Mouse (Mus musculus) kidney, adult 8-10 months (tissue): ENCODE results near the gene Tspo.

Experiments
- DNase-seq, 2 experiments: peaks; one replicate each; pipeline ENCODE4 v3.0.0; 2022

Gene Tspo

DNA sequence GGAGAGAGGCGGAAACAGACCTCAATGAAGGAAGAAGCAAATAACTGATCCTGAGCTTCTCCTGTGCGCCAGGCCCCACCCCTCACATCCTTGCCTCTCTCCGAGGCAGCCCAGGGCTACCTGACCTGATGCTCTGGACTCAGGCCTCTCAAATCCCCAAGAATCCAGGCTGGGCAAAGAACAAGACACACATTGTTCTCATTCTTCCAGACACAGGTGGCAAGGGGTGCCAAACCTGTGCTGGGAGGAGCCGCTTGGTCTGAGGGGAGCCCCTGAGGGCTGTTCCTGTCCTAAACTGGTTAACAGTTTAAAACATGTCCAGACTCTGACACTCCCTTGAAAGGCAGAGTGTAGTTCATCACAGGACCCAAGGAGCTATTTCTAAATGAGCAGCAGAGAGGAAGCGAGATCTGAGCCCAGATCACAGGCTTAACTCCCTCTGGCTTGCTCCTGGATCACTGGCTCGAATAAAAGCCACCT is 21.4 kb downstream of the Tspo start:
- no peak for DNase-seq

DNA sequence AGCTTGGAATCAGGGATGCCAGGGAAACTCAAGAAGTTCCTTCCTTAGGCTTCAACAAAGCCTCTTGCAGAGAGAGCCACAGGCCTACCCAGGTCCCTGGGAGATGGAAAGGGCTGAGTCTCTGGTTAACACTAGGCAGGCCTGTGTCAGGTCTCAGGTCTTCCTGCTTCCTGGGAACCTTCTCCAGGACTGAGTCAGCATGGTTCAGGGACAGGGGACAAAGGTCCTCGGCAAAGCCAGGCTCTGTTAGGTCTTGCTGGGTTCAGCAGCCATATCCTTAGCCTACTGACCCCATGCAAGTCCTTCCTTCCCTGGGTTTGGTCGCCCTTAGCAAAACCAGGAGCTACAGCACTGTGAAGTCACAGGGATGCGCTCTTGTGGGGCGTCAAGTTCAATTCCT is 27.4 kb downstream of the Tspo start:
- peak; percentile 23 to 37 for DNase-seq

DNA sequence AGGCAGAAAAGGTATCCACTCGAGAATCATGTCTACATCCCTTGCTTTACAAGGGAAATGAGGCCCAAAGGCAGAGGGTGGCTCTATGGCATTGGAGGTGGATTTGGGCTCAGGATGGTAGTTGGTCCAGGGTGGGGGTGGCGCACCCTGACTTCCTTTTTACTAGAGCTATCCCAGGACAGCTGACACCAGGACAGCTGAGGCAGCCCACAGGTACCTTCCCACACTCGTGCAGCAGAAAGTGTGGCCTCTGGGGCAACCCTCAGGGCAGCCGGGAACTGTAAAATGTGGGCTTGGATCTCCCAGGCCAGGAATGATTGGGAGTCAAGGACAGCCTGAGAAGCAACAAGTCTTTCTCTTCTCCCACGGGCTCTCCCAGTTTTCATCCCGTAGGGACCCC is 28.4 kb downstream of the Tspo start:
- DNase-seq, result no peak

DNA sequence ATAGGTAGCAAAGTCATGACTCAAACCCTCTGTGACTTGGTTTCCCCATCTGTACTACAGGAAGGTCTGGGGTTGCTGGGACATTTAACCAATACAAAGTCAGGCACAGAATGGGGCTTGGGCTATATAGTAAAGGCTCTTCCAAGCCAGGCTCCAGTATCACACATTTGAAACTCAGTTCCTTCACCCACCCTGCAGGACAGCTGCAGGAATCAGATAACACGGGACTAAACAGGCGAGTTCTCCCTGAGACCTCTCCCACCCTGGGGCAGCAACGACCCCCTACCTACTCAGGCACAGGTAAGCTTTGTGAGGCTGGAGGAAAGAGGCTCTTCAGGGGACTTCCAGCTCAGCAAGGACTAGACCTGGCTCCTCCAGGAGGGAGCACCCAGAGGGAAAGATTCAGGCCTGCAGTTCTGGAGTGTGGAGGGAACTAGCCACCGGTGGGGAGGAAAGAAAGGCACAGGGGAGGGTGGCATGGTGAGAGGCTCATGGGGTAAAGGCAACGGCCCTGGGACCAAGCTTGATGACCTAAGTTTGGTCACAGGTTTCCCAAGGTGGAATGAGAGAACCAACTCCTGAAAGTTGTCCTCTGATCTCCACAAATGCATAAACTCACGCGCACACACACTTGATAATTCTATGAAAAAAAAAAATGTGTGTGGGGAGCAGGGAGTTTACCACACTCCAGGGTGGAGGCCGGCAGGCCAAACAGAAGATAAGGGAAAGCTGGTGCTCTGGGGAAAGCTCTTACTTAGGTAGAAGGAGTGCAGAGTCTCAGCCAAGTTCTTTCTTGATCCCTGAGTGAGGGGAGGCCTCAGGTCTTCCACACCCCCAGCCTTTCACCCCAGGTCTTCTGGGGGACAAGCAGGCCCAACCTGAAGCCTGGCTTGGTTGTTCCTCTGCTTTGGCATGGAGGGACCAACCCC is 29.1 kb downstream of the Tspo start:
- DNase-seq, result no peak

DNA sequence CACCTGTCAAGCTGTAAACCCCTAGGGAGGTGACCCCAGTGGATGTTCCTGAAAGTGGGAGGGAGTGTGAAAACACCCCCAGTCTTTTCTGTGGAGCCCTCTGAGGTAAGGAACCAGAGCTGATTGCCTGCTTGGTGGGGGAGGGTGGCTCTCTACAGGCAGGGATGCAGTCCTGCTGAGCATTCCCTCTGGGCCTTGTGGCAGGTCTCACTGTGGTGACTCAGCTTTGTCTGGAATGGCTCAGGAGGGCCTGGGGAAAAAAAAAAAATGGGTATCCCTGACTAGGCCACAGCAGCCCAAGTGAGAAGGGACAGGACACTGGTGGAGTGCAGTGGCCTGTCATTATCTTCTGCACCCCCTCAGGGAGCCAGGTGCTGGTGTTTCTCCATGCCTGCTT is 29.8 kb downstream of the Tspo start:
- no peak for DNase-seq

DNA sequence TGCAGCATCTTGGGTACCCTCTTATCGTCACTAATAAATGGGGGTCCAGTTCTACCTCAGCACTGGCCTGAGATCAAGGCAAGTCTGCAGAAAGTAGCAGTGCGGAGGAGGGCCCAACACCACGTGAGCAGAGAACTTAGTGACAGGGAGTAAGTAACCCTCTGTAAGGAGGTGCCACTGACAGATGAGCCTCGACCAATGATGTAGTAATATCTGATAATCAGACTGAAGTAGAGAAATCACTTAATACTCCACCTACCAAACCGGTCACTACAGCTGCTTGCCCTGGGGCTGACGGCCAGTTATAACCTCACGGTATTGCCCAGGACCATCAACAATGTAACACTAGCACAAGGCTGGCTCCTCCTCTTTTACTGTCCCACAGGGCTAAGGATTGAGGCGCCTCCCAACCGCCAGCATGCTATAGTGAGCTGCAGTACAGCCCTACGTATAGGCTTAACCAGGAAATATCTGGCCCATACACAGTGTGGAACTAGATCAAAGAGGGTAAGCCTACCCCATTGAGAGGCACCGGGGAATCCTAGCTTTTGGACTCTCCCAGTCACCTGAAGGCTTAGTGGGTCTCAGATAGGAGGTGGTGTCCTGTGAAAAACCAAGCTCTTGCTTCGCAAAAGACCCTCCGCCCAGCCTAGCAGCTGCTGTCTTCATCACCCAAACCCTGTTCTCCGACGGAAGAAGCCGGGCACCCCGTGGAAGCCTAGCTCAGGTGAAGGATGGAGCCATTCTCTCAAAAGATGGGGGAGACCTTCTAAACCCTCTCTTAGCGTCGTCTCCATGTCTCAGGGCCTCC is 30.5 kb downstream of the Tspo start:
- no peak for DNase-seq

DNA sequence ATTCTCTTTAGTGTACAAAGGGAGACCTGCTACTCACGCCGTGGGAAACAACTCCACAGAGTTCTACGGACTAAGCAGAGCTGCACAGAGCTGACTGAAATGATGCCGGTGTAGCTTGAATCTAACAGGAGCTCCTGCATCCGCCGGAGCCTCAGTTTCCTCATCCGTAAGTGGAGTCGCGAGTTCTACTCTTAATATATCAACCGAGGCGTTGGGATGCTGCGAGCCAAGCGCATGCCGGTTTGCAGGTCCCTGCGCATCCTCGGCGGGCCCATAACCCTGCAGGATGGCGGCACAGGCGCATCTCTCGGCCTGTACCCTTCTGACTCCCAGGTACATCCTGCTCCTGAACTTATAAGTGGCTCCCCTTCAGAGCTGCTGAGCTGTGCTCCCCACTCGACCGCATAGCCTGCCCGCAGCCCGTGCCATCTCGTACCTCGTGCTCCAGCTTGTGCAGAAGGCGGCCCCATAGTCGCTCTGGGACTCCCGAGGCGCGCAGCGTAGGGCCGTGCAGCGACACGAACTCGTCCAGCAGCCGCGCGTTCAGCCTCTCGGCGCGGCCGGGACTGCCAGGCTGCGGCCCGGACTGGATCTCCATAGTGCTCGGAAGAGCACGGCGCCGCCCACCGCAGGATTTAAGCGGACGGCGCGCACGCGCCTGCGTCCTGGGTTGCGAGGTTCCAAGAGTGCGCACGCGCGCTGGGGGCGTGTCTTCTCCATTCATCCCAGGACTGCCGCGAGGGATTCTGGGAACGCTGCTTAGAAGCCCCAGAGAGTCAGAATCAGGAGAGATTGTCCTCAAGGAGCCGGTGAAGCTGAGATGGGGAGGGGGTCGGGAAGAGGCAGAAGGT is 31.3 kb downstream of the Tspo start, which contains the start of gene Ttll12:
Gene Ttll12 (minus strand): TSS at position 645 of the 851 bp plus-strand sequence.
- peak; percentile 94 to 97 for DNase-seq

DNA sequence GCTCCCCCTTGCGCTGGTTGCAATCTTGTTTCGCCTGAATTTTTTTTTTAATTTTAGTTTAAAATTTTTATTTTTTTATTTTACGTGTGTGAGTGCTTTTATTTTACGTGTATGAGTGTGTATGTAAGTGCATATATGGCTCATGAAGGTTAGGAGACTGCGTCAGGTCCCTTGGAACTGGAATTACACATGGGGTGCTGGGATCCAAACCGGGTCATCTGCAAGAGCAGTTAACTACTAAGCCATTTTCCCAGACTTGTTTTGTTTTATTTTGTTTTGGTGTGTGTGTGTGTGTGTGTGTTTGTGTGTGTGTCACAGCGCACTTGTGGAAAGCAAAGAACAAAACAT is 31.9 kb downstream of the Tspo start:
- DNase-seq, result no peak

DNA sequence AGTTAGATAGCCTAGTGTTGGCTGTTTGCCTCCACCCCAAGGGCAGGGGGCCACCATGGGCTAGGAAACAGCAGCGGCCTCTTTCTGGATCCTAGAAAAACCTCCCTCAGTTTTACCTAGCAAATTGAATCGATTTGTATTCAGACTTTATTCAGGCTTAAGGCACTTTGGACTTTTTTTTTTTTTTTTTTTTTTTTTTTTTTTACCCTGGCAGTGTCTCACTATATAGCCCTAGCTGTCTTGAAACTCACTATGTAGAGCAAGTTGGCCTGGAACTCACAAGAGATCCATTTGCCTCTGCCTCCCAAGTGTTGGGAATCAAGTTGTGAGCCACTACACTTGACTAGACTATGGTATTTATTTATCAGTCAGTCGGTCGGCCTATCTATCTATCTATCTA is 33.4 kb downstream of the Tspo start:
- DNase-seq, result no peak

DNA sequence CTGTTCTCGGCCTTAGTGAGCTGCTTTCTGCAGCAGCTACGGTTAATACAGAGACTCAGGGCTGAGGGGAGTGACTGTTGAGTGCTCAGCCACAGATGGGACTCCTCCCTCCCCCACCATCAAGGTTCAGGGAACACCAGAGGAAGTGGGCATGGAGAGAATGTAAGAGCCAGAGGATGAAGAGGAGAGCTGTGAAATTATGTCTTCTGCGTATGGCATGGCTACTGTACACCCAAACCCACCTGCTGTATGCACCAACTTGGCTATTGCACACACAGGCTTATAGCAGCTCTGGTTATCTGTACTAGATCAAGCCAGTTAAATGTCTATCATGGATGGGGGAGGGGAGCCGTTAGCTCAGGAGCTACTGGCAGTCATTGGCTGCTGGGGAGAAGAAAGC is 37.8 kb downstream of the Tspo start:
- DNase-seq, result no peak

DNA sequence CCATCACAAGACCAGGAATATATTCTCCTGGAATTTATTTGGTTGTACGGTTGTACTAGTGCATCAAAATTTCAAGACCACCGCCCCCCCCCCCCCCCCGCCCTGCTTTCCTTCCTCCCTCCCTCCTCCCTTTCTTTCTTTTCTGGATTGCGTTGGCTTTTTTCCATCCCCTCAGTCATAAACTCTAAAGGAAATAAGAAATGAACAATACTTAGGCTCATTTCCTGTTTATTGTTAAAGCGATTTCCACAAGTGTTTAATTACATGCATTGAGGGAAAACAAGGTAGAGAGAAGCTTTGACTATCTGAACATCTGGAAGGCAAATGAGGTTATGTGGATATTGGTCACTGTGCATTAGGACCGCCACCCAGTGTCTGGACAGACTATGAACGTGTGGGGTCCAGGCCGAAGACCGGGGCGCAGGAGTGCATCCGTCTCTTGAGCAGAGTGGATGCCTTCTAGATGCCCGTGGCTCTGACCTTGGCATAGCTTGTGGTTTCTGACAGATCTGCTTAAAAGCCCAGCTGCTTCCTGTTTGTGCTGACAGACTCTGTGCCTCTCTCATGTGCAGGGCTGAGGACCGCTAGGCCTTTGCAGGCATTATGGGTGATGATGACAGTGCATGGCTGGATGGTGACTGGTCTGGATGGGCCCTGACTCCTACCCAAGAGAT is 39.1 kb downstream of the Tspo start:
- peak; percentile 24 to 25 for DNase-seq

DNA sequence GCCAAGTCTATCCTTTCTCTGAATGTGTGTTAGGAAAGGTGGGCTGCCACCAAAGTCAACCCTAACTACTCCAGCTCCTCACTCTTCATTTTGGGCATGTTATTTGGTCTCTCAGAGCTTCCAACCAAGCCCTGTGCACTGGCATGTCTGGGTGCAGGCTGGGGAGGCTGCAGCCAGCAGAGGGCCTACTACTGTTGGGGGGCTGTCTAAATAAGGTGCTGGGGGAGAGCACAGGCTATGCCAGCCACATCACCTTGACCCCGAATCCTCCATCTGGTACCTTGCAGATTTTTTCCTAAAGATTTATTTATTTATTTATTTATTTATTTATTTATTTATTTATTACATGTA is 39.6 kb downstream of the Tspo start:
- DNase-seq, result no peak

DNA sequence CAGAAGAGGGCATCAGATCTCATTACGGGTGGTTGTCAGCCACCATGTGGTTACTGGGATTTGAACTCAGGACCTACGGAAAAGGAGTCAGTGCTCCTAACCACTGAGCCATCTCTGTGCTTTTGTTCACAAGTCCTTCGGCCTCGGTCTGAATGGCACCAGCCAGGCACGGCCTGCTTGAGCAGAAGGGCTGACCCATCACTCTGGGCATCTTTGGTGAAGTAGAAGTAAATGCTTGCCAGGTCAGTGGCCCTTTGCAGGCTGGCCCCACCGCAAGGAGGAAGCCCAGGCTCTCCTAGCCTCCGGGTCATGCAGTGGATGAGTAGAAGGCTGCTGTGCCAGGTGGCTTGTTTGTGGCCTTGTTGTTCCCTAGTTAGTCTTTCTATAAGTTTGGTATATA is 40.0 kb downstream of the Tspo start:
- no peak for DNase-seq

DNA sequence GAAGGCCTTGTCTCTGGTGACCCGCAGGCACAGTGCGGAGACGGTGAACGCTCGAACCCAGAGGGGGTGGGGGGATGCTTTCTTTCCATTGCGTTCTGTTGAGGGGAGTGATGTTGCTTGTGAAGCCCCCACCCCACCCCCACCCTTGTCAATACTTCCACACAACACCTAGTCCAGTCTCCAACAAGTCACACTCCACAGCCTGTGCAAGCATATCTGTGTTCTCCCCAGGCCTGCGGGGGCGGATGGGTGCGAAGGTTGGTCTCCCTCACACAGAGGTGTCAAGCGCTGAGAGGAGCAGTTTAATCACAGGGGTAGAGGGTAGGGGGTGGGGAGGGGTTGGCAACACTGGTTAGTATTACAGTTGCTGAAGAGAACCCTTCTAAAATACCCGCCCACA is 42.8 kb downstream of the Tspo start:
- no peak for DNase-seq

DNA sequence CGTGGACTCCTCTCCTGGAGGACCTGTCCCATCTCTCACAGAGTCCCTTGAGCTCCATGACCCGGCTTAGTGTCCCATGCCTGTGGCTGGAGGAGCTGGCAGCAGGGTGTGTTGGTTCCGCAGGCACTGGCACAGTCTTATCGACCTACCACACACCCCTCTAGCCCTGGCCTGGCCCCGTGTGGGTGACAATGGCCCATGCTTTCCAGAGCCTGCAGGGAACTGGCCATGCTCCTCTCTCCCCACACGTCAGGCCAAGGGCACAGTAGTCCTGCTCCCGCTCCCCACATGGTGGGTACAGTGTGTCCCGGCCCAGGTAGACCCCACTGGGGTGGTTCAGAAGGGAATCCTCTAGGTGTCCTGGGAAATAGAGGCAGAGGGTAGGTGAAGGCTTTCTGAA is 43.3 kb downstream of the Tspo start:
- no peak for DNase-seq

DNA sequence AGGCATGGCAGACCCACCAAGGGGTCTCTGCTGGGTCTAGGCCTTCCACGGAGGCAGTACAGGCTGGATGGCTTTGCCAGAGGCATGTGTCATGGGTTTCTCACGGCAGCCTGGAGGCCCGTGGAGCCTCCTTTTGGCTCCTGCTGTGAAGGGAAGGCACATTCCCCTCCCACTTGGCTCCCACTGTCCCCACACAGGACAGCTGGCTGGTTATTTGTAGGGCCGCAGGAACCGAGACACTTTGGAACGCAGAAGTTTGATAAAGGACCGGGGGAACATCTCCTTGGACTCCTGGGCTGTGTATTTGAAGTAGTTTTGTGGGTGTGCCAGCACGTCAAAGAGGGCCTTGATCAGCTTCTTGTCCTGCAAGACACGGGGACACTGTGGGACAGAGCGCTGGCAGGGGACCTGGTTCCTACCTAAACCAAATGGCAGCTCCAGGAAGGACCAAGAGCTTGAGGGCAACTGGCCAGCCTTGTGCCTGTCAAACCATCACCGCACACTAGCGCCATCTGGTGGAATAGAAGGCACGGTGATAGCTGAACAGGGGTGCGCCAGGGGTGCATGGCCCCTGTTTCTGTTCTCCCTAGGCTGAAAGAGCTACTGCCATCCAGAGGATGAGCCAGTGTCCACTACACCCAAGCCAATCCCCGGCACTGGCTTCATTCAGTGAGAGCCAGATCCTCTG is 43.9 kb downstream of the Tspo start:
- DNase-seq, result peak; percentile 45 to 67

DNA sequence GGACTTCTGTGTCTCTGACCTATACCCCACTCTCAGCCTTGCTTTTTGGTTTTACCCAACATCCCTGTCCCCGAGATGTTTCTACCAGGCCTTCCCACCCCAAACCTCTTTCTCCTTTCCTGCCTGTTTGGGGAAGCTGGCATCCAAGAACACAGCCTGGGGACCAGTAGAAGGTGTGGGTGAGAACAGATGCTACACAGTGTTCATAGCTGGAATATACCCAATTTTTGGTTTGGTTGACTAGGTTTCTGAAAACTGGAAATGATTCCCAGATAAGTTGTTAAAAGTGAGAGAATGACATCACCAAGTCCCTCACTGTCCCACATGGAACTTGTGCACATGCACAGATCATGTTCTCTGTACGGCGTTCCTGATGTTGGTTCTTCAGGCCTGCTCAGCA is 51.9 kb downstream of the Tspo start:
- no peak for DNase-seq
